Mouse (Mus musculus) embryonic facial prominence, embryonic 11.5 days (tissue): ENCODE data around the gene Pom121l2. TPM values are rescaled to one million over a fixed set of nuclear protein-coding genes. Genes with fewer than 3 reads are reported as not detected.

Source experiments
- ATAC-seq: fragments of 200-750 bp; cut with Nextera tagmentation; replicated peaks from 2 replicates; pipeline ENCODE4 v1.8.0; 2017; ENCODE audit warnings: low read depth; ENCODE audit not compliant: insufficient number of reproducible peaks, low FRiP score, low TSS enrichment
- DNase-seq: peaks from one replicate; pipeline ENCODE4 v3.0.0-alpha.2; 2015; ENCODE audit warnings: low spot score
- H3K27ac ChIP-seq: fragments of 300-500 bp; sonication (generic); replicated peaks from 2 replicates; pipeline ENCODE4 v1.5.1; 2014; ENCODE audit warnings: mild to moderate bottlenecking, low read depth, low read length, control low read depth
- H3K27me3 ChIP-seq: fragments of 300-500 bp; sonication (generic); 2 replicates; pipeline ENCODE4 v1.6.1; 2014; ENCODE audit warnings: mild to moderate bottlenecking, low read length, moderate library complexity, mixed read lengths; ENCODE audit not compliant: control insufficient read depth, insufficient read depth
- H3K36me3 ChIP-seq: fragments of 300-500 bp; sonication (generic); replicated peaks from 2 replicates; pipeline ENCODE4 v1.6.1; 2014; ENCODE audit warnings: low read depth, mild to moderate bottlenecking, low read length, moderate library complexity, mixed read lengths; ENCODE audit not compliant: control insufficient read depth, insufficient read depth
- H3K4me1 ChIP-seq: fragments of 300-500 bp; sonication (generic); 2 replicates; pipeline ENCODE4 v1.6.1; 2014; ENCODE audit warnings: low read length, mixed read lengths; ENCODE audit not compliant: control insufficient read depth, insufficient read depth
- H3K4me2 ChIP-seq: fragments of 300-500 bp; sonication (generic); 2 replicates; pipeline ENCODE4 v1.6.1; 2014; ENCODE audit warnings: low read depth, mild to moderate bottlenecking, control low read depth, low read length, moderate library complexity
- H3K4me3 ChIP-seq: fragments of 300-500 bp; sonication (generic); 2 replicates; pipeline ENCODE4 v1.5.1; 2014; ENCODE audit warnings: low read depth, low read length, control low read depth
- H3K9ac ChIP-seq: fragments of 300-500 bp; sonication (generic); replicated peaks from 2 replicates; pipeline ENCODE4 v1.6.1; 2014; ENCODE audit warnings: mild to moderate bottlenecking, control low read depth, low read length
- H3K9me3 ChIP-seq: fragments of 300-500 bp; sonication (generic); replicated peaks from 2 replicates; pipeline ENCODE4 v1.6.1; 2016; ENCODE audit warnings: mild to moderate bottlenecking, low read length, inconsistent platforms, mixed read lengths; ENCODE audit not compliant: control insufficient read depth
- WGBS: fragments of 180-500 bp; shearing (Covaris S2); extraction: QIAGEN DNeasy Blood & Tissue Kit; methylation state at CpG from one replicate; pipeline ENCODE4 v1.1.7; 2014; 5-methylcytosine and 5-hydroxymethylcytosine counted together
- polyA plus RNA-seq: library from polyadenylated mRNA; unstranded; fragments of >200 nt; fragmentation: Nextera tagmentation; extraction: Ambion mirVana; gene quantifications from 2 replicates; pipeline ENCODE4 v1.2.1, GENCODE M21; 2014

Gene Pom121l2
- polyA plus RNA-seq, 1 experiment from 2014 or later = not detected

DNA sequence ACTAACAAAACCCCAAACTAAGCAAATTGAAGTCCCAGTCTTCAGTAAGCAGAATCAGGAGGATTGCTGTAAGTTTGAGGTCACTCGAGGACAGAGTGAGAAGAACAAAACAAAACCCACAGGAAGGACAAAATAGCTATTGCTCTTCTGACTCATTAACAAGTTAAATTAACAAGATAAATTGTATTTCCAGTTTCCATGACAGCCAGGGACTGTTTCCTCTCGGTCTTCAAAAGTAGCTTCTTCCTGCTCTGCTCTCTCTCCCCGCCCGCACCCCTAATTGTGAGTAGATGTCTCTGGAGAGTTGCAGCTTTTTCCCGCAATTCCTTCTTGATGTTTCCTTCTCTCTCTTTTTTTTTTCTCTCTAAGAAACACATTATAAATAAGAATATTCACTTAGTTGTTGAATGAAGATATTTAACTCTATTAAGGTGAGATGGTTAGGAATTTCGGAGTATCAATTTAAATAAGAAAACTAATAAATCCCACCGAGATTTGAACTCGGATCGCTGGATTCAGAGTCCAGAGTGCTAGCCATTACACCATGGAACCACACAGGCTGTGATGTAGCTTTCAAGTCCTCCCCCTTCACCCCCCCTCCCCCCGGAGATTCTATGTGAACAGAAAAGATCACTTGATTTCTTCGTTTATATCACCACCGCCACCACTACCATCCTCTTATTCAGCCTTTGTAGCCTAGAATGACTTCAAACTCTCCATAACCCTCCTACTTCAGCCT, 15.3 kb downstream of the Pom121l2 start:
- ATAC-seq = no peak
- H3K9ac ChIP-seq = no peak overlapping the region
- H3K4me2 ChIP-seq = peak overlapping the region; percentile 22
- H3K4me1 ChIP-seq = no peaks in the 10 kb centered on the region
- H3K27me3 ChIP-seq = peaks cover 37% of the 10 kb centered on the region
- no peaks in the 10 kb centered on the region for H3K36me3 ChIP-seq
- WGBS = 2% methylated on average over 12 of the region's 12 CpGs
- H3K9me3 ChIP-seq = no peaks in the 10 kb centered on the region
- H3K27ac ChIP-seq = no peak overlapping the region
- peak overlapping the region; percentile 21 for H3K4me3 ChIP-seq
- DNase-seq = peak; percentile 81

DNA sequence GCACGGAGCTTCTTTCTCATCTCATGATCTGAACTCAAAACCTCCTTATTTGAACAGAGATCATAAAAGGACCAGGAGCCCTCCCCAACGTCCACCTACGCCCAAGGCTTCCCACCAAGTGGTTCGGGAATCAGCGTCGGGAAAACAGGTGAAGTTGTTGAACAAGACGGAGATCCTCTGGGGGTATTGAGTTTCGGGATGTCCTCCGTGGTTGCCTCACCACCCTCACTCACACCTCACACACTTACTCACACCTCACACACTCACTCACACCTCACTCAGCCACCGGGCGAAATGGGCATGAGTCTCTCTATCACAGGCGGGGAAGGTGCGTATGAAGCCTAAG, 15.8 kb downstream of the Pom121l2 start:
- under 1% methylated on average over 13 of the region's 13 CpGs for WGBS
- Histone ChIP-seq H3K4me2 (peak overlapping the region; percentile 22), H3K9ac (no peak overlapping the region), H3K4me1 (no peaks in the 10 kb centered on the region), H3K36me3 (no peaks in the 10 kb centered on the region), H3K9me3 (no peaks in the 10 kb centered on the region), H3K27ac (no peak overlapping the region), H3K4me3 (peak overlapping the region; percentile 21), H3K27me3 (peaks cover 41% of the 10 kb centered on the region)
- DNase-seq (no peak), ATAC-seq (no peak)

DNA sequence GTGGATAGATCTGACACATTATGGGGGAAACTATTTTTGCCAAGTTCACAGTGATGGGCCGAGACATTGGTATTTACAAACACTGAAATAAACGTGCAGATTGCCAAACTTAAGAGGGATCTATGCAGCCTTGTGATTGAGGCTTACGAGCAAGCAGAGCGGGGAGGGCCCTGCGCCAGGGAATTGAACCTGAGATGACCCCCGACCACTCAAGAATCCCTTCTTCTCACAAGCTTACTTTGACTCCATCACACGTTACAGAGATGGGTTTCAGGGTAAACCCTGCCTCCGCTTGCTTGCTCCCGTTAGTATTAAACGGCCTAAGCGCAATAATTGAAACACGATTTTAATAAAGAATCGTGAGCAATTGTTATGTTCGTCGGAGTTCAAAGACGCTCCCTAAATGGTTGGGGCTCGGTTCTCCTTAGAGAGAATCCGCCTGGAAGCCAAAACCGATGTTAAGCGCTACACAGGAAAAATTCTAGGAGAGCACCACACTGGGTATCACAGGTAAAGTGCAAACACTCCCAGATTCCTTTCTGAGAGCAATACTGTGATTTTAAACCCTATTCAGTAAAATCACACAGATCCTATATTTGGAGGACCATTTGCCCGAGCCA, 16.3 kb downstream of the Pom121l2 start:
- 1% methylated on average over 21 of the region's 21 CpGs for WGBS
- peak overlapping the region; percentile 21 for H3K4me3 ChIP-seq
- H3K9ac ChIP-seq = no peak overlapping the region
- DNase-seq (no peak), ATAC-seq (no peak)
- H3K4me1 ChIP-seq = no peaks in the 10 kb centered on the region
- H3K36me3 ChIP-seq = no peaks in the 10 kb centered on the region
- peak overlapping the region; percentile 22; the same call in 1 of the 2 replicates for H3K4me2 ChIP-seq
- peaks cover 46% of the 10 kb centered on the region for H3K27me3 ChIP-seq
- H3K9me3 ChIP-seq = no peaks in the 10 kb centered on the region
- H3K27ac ChIP-seq = no peak overlapping the region

DNA sequence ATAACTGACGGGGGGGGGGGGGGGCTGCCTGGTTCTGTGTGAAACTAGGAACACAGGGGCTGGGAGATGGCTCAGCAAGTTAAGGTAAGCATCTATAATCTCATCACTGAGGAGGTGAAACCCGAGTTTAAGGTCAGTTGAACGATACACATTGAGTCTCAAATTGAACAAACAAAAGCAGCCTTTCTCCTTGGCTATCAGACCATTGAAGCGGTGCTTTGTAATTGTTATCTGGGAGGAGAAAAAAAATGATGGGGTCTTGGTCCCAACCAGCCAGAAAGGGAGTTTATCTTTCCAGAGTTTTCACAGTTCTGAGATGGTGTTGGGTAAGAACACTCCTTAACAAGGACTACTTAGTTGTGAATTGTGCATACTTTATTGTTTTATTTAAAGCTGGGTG, 16.8 kb downstream of the Pom121l2 start:
- H3K4me3 ChIP-seq = no peak overlapping the region

DNA sequence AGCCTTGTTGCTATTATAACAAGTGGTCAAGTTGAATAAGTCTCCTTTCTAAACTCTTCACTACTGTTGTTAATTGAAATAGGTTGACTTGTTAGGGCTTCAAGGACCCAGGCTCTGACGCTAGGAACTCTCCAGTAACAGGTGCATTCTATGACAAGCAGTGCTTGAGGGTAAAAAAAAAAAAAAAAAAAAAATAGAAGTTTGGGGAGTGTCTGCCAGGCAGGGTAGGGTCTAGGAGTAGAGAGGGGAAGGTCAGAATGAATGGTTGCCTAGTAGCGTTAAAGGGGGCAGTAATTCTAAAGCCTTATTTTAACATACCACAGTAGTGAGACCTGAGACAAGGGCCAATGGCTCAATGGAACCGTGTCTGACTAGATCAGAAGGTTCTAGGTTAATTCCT, 17.4 kb downstream of the Pom121l2 start:
- no peak overlapping the region for H3K4me3 ChIP-seq
- 21% methylated on average over 3 of the region's 3 CpGs for WGBS
- no peak overlapping the region for H3K4me2 ChIP-seq

More for the DNA sequence above, 16.8 kb downstream of the Pom121l2 start:
- no peak overlapping the region for H3K4me2 ChIP-seq
- no peak overlapping the region for H3K9ac ChIP-seq
- no peak for ATAC-seq
- DNase-seq = no peak
- 8% methylated on average over 4 of the region's 4 CpGs for WGBS
- no peaks in the 10 kb centered on the region for H3K4me1 ChIP-seq
- no peak overlapping the region for H3K27ac ChIP-seq
- H3K36me3 ChIP-seq = no peaks in the 10 kb centered on the region
- no peaks in the 10 kb centered on the region for H3K9me3 ChIP-seq
- H3K27me3 ChIP-seq = peaks cover 51% of the 10 kb centered on the region

DNA sequence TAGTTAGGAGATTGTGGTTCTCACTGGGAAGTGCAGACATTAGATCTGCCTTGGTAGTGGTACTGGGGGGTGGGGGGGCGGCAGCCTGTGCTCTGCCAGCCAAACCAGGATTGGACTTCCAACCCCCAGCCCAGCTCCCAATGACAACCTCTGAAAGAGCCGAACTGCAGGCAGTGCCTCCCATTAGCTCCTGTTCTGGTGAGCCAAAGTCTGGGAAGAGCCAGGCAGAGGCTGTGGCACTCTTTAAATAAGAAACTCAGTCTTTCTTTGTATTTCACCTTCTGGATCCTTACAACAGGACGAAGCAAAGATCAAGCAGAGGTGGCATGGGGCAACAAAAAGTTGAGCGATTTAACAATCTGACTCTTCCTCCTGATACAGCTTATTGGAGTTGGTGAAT, 18.2 kb downstream of the Pom121l2 start:
- H3K9ac ChIP-seq = no peak overlapping the region
- no peaks in the 10 kb centered on the region for H3K36me3 ChIP-seq
- no peak for ATAC-seq
- no peak for DNase-seq
- no peak overlapping the region for H3K4me2 ChIP-seq
- no peaks in the 10 kb centered on the region for H3K4me1 ChIP-seq
- no peaks in the 10 kb centered on the region for H3K9me3 ChIP-seq
- H3K4me3 ChIP-seq = no peak overlapping the region
- no peak overlapping the region for H3K27ac ChIP-seq
- peaks cover 57% of the 10 kb centered on the region for H3K27me3 ChIP-seq
- 33% methylated on average over 4 of the region's 4 CpGs for WGBS

More for the DNA sequence above, 17.4 kb downstream of the Pom121l2 start:
- peaks cover 51% of the 10 kb centered on the region for H3K27me3 ChIP-seq
- H3K9ac ChIP-seq = no peak overlapping the region
- H3K9me3 ChIP-seq = no peaks in the 10 kb centered on the region
- no peak for ATAC-seq
- no peak overlapping the region for H3K27ac ChIP-seq
- H3K36me3 ChIP-seq = no peaks in the 10 kb centered on the region
- H3K4me1 ChIP-seq = no peaks in the 10 kb centered on the region
- DNase-seq = no peak

DNA sequence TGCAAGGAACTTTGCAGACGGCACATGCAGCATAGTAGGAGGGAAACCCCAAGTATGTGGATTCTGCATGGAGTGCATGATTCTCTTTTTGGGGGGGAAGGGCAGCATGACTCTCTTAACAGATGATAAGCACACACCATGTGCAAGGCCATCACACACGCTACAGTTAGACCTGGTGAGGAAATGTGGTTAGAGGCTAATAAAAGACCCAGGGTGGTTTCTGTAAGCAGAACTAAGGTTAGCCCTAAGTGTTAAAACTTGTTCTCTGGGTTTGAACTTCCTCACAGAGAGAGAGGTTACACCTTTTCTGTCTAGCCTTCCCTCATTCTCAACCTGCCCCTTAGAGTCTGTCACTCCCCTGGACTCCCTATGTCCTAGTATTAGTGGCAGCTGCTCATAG, 20.4 kb downstream of the Pom121l2 start:
- WGBS = 53% methylated on average over 2 of the region's 2 CpGs
- Histone ChIP-seq H3K27ac (no peak overlapping the region), H3K9me3 (no peaks in the 10 kb centered on the region), H3K4me1 (no peaks in the 10 kb centered on the region), H3K9ac (no peak overlapping the region), H3K4me2 (no peak overlapping the region), H3K27me3 (peaks cover 70% of the 10 kb centered on the region), H3K36me3 (no peaks in the 10 kb centered on the region), H3K4me3 (no peak overlapping the region)
- ATAC-seq = no peak
- no peak for DNase-seq

DNA sequence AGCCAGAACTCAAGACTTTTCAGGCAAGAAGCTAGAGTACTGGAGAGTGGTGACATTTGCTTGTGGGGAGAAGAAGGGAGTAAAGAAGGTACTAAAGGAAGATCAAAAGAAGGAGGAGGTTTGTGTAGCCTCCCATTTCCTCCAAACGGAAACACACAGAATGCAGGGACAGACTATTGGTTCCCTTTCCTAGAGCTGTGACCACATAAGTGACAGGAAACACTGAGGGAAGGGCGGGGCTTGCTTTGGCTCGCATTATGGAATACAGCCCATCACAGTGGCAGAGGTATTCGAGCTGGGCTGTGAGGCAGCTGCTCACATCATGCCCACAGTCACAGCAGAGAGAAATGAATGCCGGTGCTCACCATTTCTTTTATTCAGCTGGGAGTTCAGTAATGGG, 20.8 kb downstream of the Pom121l2 start:
- no peak overlapping the region for H3K4me2 ChIP-seq
- WGBS = 28% methylated on average over 5 of the region's 5 CpGs
- no peak overlapping the region for H3K4me3 ChIP-seq

More for the DNA sequence above, 20.8 kb downstream of the Pom121l2 start:
- H3K9ac ChIP-seq = no peak overlapping the region
- 0 out of 2 replicates have a peak, but pooled peaks cover 2% of the 10 kb centered on the region for H3K4me1 ChIP-seq
- H3K9me3 ChIP-seq = no peaks in the 10 kb centered on the region
- DNase-seq = no peak
- H3K27ac ChIP-seq = no peak overlapping the region
- no peak for ATAC-seq
- H3K27me3 ChIP-seq = peaks cover 73% of the 10 kb centered on the region
- H3K36me3 ChIP-seq = no peaks in the 10 kb centered on the region
